Mouse (Mus musculus) heart, adult 11 months (tissue): ENCODE data around the gene Trmu.

Experiments
- DNase-seq: peaks from one replicate; pipeline ENCODE4 v3.0.0; 2022

Gene Trmu

GRCm38 (mm10) chr15:85897113-85897512, 18.0 kb downstream of the Trmu start:
- DNase-seq, result no peak

GRCm38 (mm10) chr15:85899396-85899795, 20.3 kb downstream of the Trmu start:
- DNase-seq, result no peak

- DNase-seq, result no peak
Measured at GRCm38 (mm10) chr15:85900318-85900717, 21.2 kb downstream of the Trmu start.

GRCm38 (mm10) chr15:85900801-85901200, 21.7 kb downstream of the Trmu start:
- DNase-seq, result no peak

GRCm38 (mm10) chr15:85902505-85902904, 23.4 kb downstream of the Trmu start:
- DNase-seq, result no peak

- DNase-seq, result no peak
Measured at GRCm38 (mm10) chr15:85903826-85904225, 24.7 kb downstream of the Trmu start.

GRCm38 (mm10) chr15:85908660-85909491, 29.8 kb downstream of the Trmu start:
- DNase-seq, result no peak

GRCm38 (mm10) chr15:85909492-85909829, 30.3 kb downstream of the Trmu start:
- DNase-seq, result no peak

- DNase-seq, result no peak
Measured at GRCm38 (mm10) chr15:85909931-85910330, 30.8 kb downstream of the Trmu start.

- DNase-seq, result no peak
Measured at GRCm38 (mm10) chr15:85913605-85914004, 34.5 kb downstream of the Trmu start.

- no peak for DNase-seq
Measured at GRCm38 (mm10) chr15:85919191-85919891, 40.2 kb downstream of the Trmu start.

GRCm38 (mm10) chr15:85919892-85920248, 40.8 kb downstream of the Trmu start:
- no peak for DNase-seq

- DNase-seq, result no peak
Measured at GRCm38 (mm10) chr15:85921855-85922254, 42.7 kb downstream of the Trmu start.

- DNase-seq, result no peak
Measured at GRCm38 (mm10) chr15:85928161-85928560, 49.0 kb downstream of the Trmu start.

- peak; percentile 92 for DNase-seq
Measured at GRCm38 (mm10) chr15:85935627-85936049, 56.5 kb downstream of the Trmu start.
